Mouse (Mus musculus) duodenum, adult 2 months (tissue): ENCODE results near the gene Mst1r. TPM values are rescaled to one million over a fixed set of nuclear protein-coding genes. Genes with fewer than 3 reads are reported as not detected.

Experiments used
- polyA plus RNA-seq: library from polyadenylated mRNA; depleted of rRNA; stranded (reverse); fragments of >200 nt; gene quantifications from 2 replicates; pipeline ENCODE4 v1.2.3, GENCODE M21; 2012; ENCODE audit warnings: low replicate concordance; rRNA removed

Gene Mst1r
- 51.2 and 56.0 TPM in 2 replicates for polyA plus RNA-seq

GRCm38 (mm10) chr9:107906252-107906966 lies at the start of gene Mst1r:
TSS of gene Mst1r (plus strand) at chr9:107906873.

GRCm38 (mm10) chr9:107873137-107873536 lies 33.5 kb upstream of the Mst1r start, which contains the start of gene Rbm6:
TSS of gene Rbm6 (minus strand) at chr9:107873237.

GRCm38 (mm10) chr9:107887804-107888266 lies 18.8 kb upstream of the Mst1r start, which contains the start of gene Mon1a:
TSS of gene Mon1a (plus strand) at chr9:107888151.

GRCm38 (mm10) chr9:107928169-107928568 lies 21.5 kb downstream of the Mst1r start, which contains the start of gene Actl11:
TSS of gene Actl11 (plus strand) at chr9:107928469.

GRCm38 (mm10) chr9:107935374-107935773 lies 28.7 kb downstream of the Mst1r start, which contains the start of gene Camkv:
TSS of gene Camkv (plus strand) at chr9:107935674.

GRCm38 (mm10) chr9:107949922-107950235 lies 43.2 kb downstream of the Mst1r start, which contains the start of gene Traip:
TSS of gene Traip (plus strand) at chr9:107950136.

Other genes with a start within 250 kb of the Mst1r start
- 0.53 and 18.3 TPM in 2 replicates for gene Slc38a3, start 237.3 kb upstream of the Mst1r start, polyA plus RNA-seq
- 0.13 and 0.20 TPM in 2 replicates for gene Gnat1, start 227.2 kb upstream of the Mst1r start, polyA plus RNA-seq
- gene Sema3f, start 196.4 kb upstream of the Mst1r start, polyA plus RNA-seq: 23.2 and 38.4 TPM in 2 replicates
- gene Rbm5, start 135.9 kb upstream of the Mst1r start, polyA plus RNA-seq: 30.5 and 42.0 TPM in 2 replicates
- 4.0 and 9.6 TPM in 2 replicates for gene Rbm6, start 33.6 kb upstream of the Mst1r start, polyA plus RNA-seq
- 76.5 and 135 TPM in 2 replicates for gene Mon1a, start 18.7 kb upstream of the Mst1r start, polyA plus RNA-seq
- gene Actl11, start 21.6 kb downstream of the Mst1r start, polyA plus RNA-seq: not detected in 2 replicates
- gene Camkv, start 28.8 kb downstream of the Mst1r start, polyA plus RNA-seq: not detected in 2 replicates
- gene Traip, start 43.3 kb downstream of the Mst1r start, polyA plus RNA-seq: 1.8 and 4.1 TPM in 2 replicates
- gene Uba7, start 68.6 kb downstream of the Mst1r start, polyA plus RNA-seq: 66.2 and 118 TPM in 2 replicates
- not detected in 2 replicates for gene Gm20661, start 76.2 kb downstream of the Mst1r start, polyA plus RNA-seq
- gene Inka1, start 79.0 kb downstream of the Mst1r start, polyA plus RNA-seq: 3.2 and 4.2 TPM in 2 replicates
- gene Cdhr4, start 85.6 kb downstream of the Mst1r start, polyA plus RNA-seq: 0.39 and 1.5 TPM in 2 replicates
- gene Gm20662, start 89.5 kb downstream of the Mst1r start, polyA plus RNA-seq: 0.49 and 0.52 TPM in 2 replicates
- gene Ip6k1, start 95.6 kb downstream of the Mst1r start, polyA plus RNA-seq: 74.7 and 154 TPM in 2 replicates
- 33.3 and 55.9 TPM in 2 replicates for gene Gmppb, start 142.4 kb downstream of the Mst1r start, polyA plus RNA-seq
- 8.7 and 13.0 TPM in 2 replicates for gene Amigo3, start 146.3 kb downstream of the Mst1r start, polyA plus RNA-seq
- 0.20 and 0.81 TPM in 2 replicates for gene Mst1, start 173.6 kb downstream of the Mst1r start, polyA plus RNA-seq
- gene Rnf123, start 176.5 kb downstream of the Mst1r start, polyA plus RNA-seq: 64.7 and 87.5 TPM in 2 replicates
- gene Apeh, start 187.7 kb downstream of the Mst1r start, polyA plus RNA-seq: 154 and 221 TPM in 2 replicates